Mouse (Mus musculus): ENCODE results near the gene Pstk. TPM values are rescaled to one million over a fixed set of nuclear protein-coding genes. Genes with fewer than 3 reads are reported as not detected.
A peak's percentile ranks its signal among the peaks of the same experiment; 100 is the strongest.
"Not testable (repeated sequence)": the region's sequence is repeated elsewhere in the genome, so short reads cannot be mapped to it uniquely, and the experiment has no call there.

Pstk gene
- total RNA-seq, 2 experiments from 2014 or later = 21.3 to 30.5 TPM

DNA sequence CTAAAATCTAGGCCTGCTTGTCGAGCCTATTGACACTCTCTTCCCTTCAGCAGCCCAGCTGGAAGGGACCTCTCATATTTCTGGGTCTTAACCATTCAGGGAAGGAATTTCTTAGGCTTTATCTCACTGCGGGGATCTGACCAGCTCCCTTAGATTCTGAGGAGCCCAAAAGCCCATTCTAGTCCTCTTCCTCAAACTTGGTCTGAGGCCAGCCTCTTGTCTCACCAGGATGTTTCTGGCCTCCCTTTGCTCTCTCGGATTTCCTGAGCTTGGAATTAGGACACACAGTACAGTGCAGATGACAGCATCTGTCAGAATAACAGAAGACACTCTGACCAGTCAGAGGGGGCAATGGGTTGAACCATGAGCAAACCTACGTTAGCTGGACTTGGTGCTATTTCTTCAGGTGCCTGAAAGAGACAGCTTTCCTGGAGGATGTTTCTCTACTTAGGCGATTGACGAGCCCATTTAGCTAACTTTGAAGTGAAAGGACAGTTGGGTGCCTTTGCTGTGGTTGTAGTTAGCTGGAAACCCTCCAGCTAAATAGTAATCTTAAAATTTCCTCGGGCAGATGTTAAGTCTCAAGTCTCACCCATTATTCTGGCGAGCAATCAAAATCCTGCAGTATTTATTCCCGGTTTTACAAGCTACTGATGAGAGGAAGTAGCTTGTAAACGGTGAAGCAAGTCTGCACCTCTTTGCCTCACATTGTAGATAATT, 40.4 kb downstream of the Pstk start:
- ATAC-seq (replicated peaks; ENCODE audit: low FRiP score, low TSS enrichment, poor library complexity, severe bottlenecking) = no peak

DNA sequence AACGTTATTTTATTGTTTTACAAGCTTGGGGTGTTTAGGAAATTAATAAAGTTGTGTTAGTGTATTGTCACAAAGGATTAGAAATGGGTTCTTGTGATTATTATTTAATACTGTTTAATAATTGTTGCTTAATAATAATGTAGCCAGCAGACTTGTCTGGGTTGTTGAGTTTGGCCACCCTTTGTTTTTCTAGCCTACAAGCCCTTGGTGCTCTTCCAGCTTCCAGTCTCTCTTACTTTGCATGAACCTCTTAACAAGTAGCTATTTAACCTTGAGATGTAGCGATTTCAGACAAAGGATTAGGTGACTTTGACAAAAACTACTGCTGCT, 41.0 kb downstream of the Pstk start:
- no peak for ATAC-seq (replicated peaks; ENCODE audit: low FRiP score, low TSS enrichment, poor library complexity, severe bottlenecking)

DNA sequence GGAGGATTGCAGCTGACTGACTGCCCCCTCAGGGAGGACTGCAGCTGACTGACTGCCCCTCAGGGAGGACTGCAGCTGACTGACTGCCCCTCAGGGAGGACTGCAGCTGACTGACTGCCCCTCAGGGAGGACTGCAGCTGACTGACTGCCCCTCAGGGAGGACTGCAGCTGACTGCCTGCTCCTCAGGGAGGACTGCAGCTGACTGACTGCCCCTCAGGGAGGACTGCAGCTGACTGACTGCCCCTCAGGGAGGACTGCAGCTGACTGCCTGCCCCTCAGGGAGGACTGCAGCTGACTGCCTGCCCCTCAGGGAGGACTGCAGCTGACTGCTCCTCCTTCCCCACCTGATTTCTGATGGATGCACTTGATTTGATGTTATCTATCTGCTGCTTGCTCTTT, 45.8 kb downstream of the Pstk start:
- not testable (repeated sequence) for ATAC-seq (replicated peaks; ENCODE audit: low FRiP score, low TSS enrichment, poor library complexity, severe bottlenecking)

DNA sequence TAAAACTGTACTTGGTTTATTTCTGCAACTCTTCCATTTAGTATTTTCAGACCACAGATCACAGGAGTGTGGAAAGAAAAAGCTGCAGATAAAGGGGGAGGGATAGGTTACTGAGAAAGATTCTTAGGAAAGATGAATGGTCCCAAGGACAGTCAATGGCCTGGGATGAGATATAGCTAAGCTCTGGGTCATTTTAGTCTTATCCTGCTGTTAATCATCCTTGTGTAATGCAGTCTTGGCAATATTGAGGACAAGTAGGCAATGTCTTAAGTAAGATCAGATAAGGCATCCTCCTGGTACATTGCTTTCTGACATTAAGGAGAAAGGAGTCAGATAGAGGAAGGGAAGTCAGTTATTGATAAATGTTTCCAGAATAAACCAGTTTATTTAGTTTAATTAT, 46.7 kb downstream of the Pstk start:
- ATAC-seq (replicated peaks; ENCODE audit: low FRiP score, low TSS enrichment, poor library complexity, severe bottlenecking) = no peak

DNA sequence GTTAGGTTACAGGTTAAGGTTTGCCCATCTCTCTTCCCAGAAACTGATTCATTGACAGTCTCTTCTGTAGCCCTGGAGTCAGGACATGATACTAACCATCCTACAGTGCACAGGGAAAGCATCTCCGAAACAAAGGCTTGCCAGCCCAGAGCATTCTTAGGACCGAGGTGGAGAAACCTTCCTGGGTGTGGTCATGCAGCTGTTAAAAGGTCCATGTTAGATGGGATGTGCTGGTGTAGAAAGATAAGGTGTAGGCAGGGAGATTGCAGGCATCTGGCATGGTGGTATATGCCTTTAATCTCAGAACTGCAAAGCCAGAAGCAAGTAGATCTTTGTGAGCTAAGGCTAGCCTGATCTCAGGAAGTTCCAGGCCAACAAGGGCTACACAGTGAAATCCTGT, 54.0 kb downstream of the Pstk start:
- ATAC-seq (replicated peaks; ENCODE audit: low FRiP score, low TSS enrichment, poor library complexity, severe bottlenecking) = peak; percentile 100

DNA sequence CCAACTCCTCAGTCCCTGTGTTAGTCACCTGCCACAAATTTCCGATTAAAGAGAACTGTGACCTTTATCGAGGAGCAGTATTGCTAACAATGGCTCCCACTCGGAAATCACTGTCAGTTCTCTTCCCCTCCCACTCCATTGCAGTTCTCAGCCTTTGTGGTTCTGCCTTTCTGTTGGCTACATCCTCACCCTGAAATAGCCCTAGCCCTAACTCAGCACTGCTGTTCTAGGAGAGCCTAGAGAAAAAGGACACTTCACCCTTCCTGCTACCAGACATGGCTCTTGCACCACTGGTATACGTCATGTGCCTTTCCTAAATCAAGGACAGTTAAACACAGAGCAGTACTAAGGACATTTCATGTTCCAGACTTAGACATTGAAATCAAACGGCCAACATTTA, 56.4 kb downstream of the Pstk start:
- no peak for ATAC-seq (replicated peaks; ENCODE audit: low FRiP score, low TSS enrichment, poor library complexity, severe bottlenecking)

DNA sequence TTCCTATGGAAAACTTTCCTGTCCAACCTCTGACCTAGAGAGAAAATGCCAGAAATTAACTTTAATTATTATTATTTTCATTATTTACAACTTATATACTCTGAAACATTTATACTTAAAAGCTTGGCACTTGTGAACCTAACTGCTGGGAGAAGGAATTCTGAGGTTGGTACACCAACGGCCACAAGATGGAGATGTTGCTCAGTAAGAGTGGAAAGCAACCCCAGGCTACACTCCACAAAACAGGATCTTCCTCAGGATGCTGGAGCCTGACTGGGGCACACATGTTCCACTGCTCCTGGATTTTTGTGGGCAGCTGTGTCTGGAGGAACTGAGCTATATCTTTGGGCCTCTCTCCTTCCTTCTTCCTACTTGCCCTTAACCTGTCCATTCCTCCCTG, 61.3 kb downstream of the Pstk start:
- peak; percentile 68; the same call in 1 of the 2 replicates for ATAC-seq (replicated peaks; ENCODE audit: low FRiP score, low TSS enrichment, poor library complexity, severe bottlenecking)

DNA sequence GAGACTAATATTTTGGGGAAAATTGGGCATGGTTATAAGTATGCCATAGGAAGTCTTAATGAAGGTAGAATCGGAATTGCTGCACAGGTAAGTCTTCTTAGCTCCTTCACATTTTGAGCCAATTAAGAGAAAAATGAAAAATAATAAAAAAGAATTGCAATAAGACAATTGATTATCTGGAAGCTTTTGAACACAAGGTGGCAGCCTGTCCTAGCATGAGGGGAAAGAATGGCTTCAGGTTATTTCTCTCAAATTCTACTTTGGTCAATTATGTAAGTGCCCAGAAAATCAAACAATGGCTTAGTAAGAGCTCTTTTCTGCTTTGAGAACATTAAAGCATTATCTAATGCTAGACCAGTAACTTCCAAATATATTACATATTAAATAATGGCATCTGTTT, 63.3 kb downstream of the Pstk start:
- no peak for ATAC-seq (replicated peaks; ENCODE audit: low FRiP score, low TSS enrichment, poor library complexity, severe bottlenecking)

DNA sequence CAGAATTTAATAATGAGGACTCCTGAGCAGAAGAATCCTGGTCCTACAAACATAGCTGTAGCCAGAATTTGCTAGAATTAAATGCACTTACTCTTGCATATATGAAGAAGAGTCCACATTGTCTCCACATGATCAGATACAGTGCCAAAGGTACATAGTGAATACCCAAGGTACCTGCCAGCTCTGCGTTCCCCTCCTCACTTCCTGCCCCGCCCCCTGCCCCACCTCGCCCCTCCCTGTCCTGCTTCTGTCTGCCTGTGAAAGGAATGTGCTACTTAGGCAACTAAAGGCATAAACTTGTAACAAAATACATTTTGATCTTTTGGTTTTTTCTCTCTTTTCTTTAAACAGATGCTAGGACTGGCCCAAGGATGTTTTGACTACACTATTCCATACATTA, 66.1 kb downstream of the Pstk start:
- ATAC-seq (replicated peaks; ENCODE audit: low FRiP score, low TSS enrichment, poor library complexity, severe bottlenecking) = no peak

Other genes starting within 250 kb of the Pstk start
- gene 4933402N03Rik, start 224.8 kb upstream of the Pstk start, total RNA-seq (2014; fragmentation: Nextera tagmentation) = not detected in 2 replicates
- not detected in 2 replicates for gene 4933402N03Rik, start 224.8 kb upstream of the Pstk start, total RNA-seq (2017)
- gene 5430419D17Rik, start 196.7 kb upstream of the Pstk start, total RNA-seq (2014; fragmentation: Nextera tagmentation) = not detected in 2 replicates
- gene 5430419D17Rik, start 196.7 kb upstream of the Pstk start, total RNA-seq (2017) = not detected in 2 replicates
- not detected in 2 replicates for gene Cuzd1, start 48.8 kb upstream of the Pstk start, total RNA-seq (2014; fragmentation: Nextera tagmentation)
- not detected in 2 replicates for gene Cuzd1, start 48.8 kb upstream of the Pstk start, total RNA-seq (2017)
- not detected in 2 replicates for gene Fam24b, start 41.6 kb upstream of the Pstk start, total RNA-seq (2014; fragmentation: Nextera tagmentation)
- not detected in 2 replicates for gene Fam24b, start 41.6 kb upstream of the Pstk start, total RNA-seq (2017)
- not detected in 2 replicates for gene Fam24a, start 37.3 kb upstream of the Pstk start, total RNA-seq (2014; fragmentation: Nextera tagmentation)
- gene Fam24a, start 37.3 kb upstream of the Pstk start, total RNA-seq (2017) = not detected in 2 replicates
- gene 2310057M21Rik, start 8.4 kb upstream of the Pstk start, total RNA-seq (2014; fragmentation: Nextera tagmentation) = 8.0 and 14.3 TPM in 2 replicates
- 4.1 and 12.4 TPM in 2 replicates for gene 2310057M21Rik, start 8.4 kb upstream of the Pstk start, total RNA-seq (2017)
- gene Ikzf5, start 39.4 kb downstream of the Pstk start, total RNA-seq (2014; fragmentation: Nextera tagmentation) = 34.8 and 55.7 TPM in 2 replicates
- gene Ikzf5, start 39.4 kb downstream of the Pstk start, total RNA-seq (2017) = 34.0 and 34.6 TPM in 2 replicates
- gene Acadsb, start 39.5 kb downstream of the Pstk start, total RNA-seq (2014; fragmentation: Nextera tagmentation) = 7.8 and 18.2 TPM in 2 replicates
- gene Acadsb, start 39.5 kb downstream of the Pstk start, total RNA-seq (2017) = 21.7 and 33.1 TPM in 2 replicates
- not detected in 2 replicates for gene Hmx3, start 171.7 kb downstream of the Pstk start, total RNA-seq (2014; fragmentation: Nextera tagmentation)
- gene Hmx3, start 171.7 kb downstream of the Pstk start, total RNA-seq (2017) = not detected in 2 replicates
- gene Hmx2, start 177.6 kb downstream of the Pstk start, total RNA-seq (2014; fragmentation: Nextera tagmentation) = not detected in 2 replicates
- gene Hmx2, start 177.6 kb downstream of the Pstk start, total RNA-seq (2017) = not detected in 2 replicates
- 89.9 and 103 TPM in 2 replicates for gene Bub3, start 189.1 kb downstream of the Pstk start, total RNA-seq (2014; fragmentation: Nextera tagmentation)
- gene Bub3, start 189.1 kb downstream of the Pstk start, total RNA-seq (2017) = 75.5 and 83.8 TPM in 2 replicates